Mouse (Mus musculus): Measurements from ENCODE around the gene Apela. TPM values are rescaled to one million over a fixed set of nuclear protein-coding genes. Genes with fewer than 3 reads are reported as not detected.

The Apela gene
- 0.45 and 0.70 TPM in 2 replicates for polyA plus RNA-seq (2015; fragmentation: Nextera tagmentation; extraction: Ambion mirVana)

DNA sequence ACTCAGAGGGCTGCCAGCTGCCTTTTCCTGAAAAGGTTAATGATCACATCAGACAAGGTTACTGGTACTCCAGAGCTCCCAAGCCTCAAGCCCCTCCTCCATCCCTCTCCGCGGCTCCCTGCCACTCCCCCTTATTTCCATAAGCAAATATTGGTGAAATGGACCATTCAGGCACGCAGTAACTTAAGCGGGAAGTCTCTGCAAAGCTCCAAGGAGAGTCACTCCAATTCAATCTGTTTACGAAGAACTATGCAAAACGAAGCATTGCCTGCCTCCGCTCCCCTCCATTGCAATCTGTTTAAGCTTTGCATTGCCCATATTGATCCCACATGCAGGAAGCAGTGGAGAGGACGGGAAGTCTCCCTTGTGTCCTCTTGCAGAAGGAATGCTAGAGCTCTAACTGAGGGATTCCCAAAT is at the start of gene Apela:
Apela (minus strand) TSS at position 220 of the 417 bp plus-strand sequence.
- H3K4me1 ChIP-seq (replicated peaks; ENCODE audit: control insufficient read depth, insufficient read depth, low read length), result no peaks in the 10 kb centered on the region
- peak within 1 kb of the TSS; percentile 53 for H3K4me2 ChIP-seq (ENCODE audit: low read depth, low read length)
- no peaks in the 10 kb centered on the region for H3K9me3 ChIP-seq (ENCODE audit: control insufficient read depth, low read length)
- H3K36me3 ChIP-seq (ENCODE audit: control insufficient read depth, insufficient read depth, low read length), result no peaks in the 10 kb centered on the region
- peak; percentile 92 for ATAC-seq (ENCODE audit: low read depth)
- no peak within 1 kb of the TSS for H3K9ac ChIP-seq (ENCODE audit: low read length)
- under 1% methylated on average over 8 of the region's 8 CpGs for WGBS
- no peak within 1 kb of the TSS for H3K27ac ChIP-seq (ENCODE audit: low read length)
- H3K27me3 ChIP-seq (ENCODE audit: control insufficient read depth, insufficient read depth, low read depth, low read length), result no peaks in the 10 kb centered on the region
- H3K4me3 ChIP-seq (ENCODE audit: low read length), result peak within 1 kb of the TSS; percentile 27

DNA sequence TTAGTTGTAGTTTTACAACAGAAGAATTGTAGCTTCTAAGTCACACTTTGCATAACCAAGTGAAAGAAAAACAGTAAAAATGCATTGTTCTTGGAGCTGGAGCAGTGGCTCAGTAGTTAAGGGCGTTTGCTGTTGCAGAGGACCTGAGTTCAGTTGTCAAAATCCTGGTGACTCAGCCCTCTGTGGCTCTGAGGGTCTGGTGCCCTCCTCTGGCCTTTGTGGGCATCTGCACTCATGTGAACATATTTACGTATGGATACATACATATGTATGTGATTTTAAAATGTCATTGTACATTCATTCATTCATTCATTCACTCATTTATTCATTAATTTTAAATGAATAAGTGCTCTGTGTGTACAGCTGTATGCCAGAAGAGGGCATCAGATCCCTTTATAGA is 48.5 kb upstream of the Apela start:
- H3K27ac ChIP-seq (ENCODE audit: low read length), result no peak overlapping the region
- WGBS, result 68% methylated on average over 2 of the region's 2 CpGs

DNA sequence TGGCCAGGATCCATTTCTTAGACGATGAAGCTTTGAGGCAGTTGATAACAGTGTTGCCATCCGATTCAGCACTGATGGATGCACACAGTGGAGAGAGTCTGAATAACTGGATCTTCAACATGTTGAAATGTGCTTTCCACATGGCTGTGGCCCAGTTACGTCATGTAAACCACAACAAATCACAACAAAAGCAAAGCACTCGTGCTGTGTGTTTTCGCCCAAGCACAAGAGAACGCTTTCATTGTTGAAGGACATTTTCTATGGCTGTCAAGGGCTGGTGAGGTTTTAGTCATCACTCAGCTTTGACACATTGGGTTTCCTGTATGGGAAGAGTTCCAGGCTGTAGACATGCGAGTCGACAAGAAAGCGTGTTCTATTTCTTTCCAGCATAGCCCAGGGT is 43.6 kb upstream of the Apela start:
- 55% methylated on average over 9 of the region's 9 CpGs for WGBS
- no peak overlapping the region for H3K27ac ChIP-seq (ENCODE audit: low read length)
- no peak overlapping the region for H3K4me2 ChIP-seq (ENCODE audit: low read depth, low read length)
- no peaks in the 10 kb centered on the region for H3K36me3 ChIP-seq (ENCODE audit: control insufficient read depth, insufficient read depth, low read length)
- H3K4me3 ChIP-seq (ENCODE audit: low read length), result no peak overlapping the region
- no peaks in the 10 kb centered on the region for H3K27me3 ChIP-seq (ENCODE audit: control insufficient read depth, insufficient read depth, low read depth, low read length)
- no peaks in the 10 kb centered on the region for H3K9me3 ChIP-seq (ENCODE audit: control insufficient read depth, low read length)
- H3K9ac ChIP-seq (ENCODE audit: low read length), result no peak overlapping the region
- no peak for ATAC-seq (ENCODE audit: low read depth)
- no peaks in the 10 kb centered on the region for H3K4me1 ChIP-seq (replicated peaks; ENCODE audit: control insufficient read depth, insufficient read depth, low read length)

More for the DNA sequence above, 48.5 kb upstream of the Apela start:
- H3K4me3 ChIP-seq (ENCODE audit: low read length), result no peak overlapping the region
- no peaks in the 10 kb centered on the region for H3K27me3 ChIP-seq (ENCODE audit: control insufficient read depth, insufficient read depth, low read depth, low read length)
- H3K4me1 ChIP-seq (replicated peaks; ENCODE audit: control insufficient read depth, insufficient read depth, low read length), result no peaks in the 10 kb centered on the region
- no peaks in the 10 kb centered on the region for H3K9me3 ChIP-seq (ENCODE audit: control insufficient read depth, low read length)
- no peak overlapping the region for H3K4me2 ChIP-seq (ENCODE audit: low read depth, low read length)
- no peaks in the 10 kb centered on the region for H3K36me3 ChIP-seq (ENCODE audit: control insufficient read depth, insufficient read depth, low read length)
- no peak for ATAC-seq (ENCODE audit: low read depth)
- no peak overlapping the region for H3K9ac ChIP-seq (ENCODE audit: low read length)

DNA sequence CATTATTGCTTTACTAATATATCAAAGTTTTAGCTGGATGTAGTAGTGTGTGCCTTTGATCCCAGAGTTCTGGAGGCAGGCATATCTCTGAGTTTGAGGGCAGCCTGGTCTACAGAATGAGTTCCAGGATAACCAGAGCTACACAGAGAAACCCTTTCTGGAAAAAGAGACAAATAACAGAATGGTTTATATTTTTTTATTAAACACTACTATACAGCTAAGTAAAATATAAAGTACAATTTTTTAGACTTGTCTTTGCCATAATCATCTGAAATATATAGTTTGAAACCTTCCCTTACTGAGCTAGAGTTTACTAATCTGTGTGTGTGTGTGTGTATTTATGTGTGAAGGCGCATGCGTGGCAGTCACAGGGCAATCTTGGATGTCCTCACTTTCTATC is 37.6 kb upstream of the Apela start, which contains the start of gene Gm10663:
Gm10663 (plus strand) TSS at position 301 of the 400 bp plus-strand sequence.
- no peak within 1 kb of the TSS for H3K9ac ChIP-seq (ENCODE audit: low read length)
- ATAC-seq (ENCODE audit: low read depth), result no peak
- peak within 1 kb of the TSS; percentile 22; the same call in 1 of the 2 replicates for H3K4me2 ChIP-seq (ENCODE audit: low read depth, low read length)
- no peaks in the 10 kb centered on the region for H3K9me3 ChIP-seq (ENCODE audit: control insufficient read depth, low read length)
- H3K27me3 ChIP-seq (ENCODE audit: control insufficient read depth, insufficient read depth, low read depth, low read length), result no peaks in the 10 kb centered on the region
- no peak within 1 kb of the TSS for H3K27ac ChIP-seq (ENCODE audit: low read length)
- no peaks in the 10 kb centered on the region for H3K4me1 ChIP-seq (replicated peaks; ENCODE audit: control insufficient read depth, insufficient read depth, low read length)
- H3K36me3 ChIP-seq (ENCODE audit: control insufficient read depth, insufficient read depth, low read length), result no peaks in the 10 kb centered on the region
- WGBS, result 81% methylated on average over 2 of the region's 2 CpGs
- no peak within 1 kb of the TSS for H3K4me3 ChIP-seq (ENCODE audit: low read length)

DNA sequence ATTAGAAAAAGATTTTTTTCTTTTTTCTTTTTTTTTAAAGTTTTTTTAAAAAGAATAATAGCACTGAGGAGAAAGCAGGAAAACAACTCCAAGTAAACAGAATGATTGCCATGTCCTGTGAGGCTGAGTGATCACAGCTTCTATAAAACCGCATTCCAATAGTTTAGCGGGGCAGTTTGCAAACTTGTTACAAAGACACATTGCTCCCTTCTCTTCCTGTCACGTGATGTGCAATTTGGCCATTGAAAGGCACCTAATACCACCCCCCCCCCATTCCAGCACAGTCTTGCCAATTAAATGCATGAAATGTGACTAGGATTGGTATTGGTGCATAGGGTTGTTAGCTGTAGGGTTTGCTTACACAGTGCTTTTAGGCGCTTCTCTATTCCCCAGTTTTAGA is 33.9 kb upstream of the Apela start:
- H3K9me3 ChIP-seq (ENCODE audit: control insufficient read depth, low read length), result no peaks in the 10 kb centered on the region
- H3K36me3 ChIP-seq (ENCODE audit: control insufficient read depth, insufficient read depth, low read length), result no peaks in the 10 kb centered on the region
- H3K4me1 ChIP-seq (replicated peaks; ENCODE audit: control insufficient read depth, insufficient read depth, low read length), result no peaks in the 10 kb centered on the region
- no peak for ATAC-seq (ENCODE audit: low read depth)
- no peak overlapping the region for H3K27ac ChIP-seq (ENCODE audit: low read length)
- 60% methylated on average over 4 of the region's 4 CpGs for WGBS
- no peak overlapping the region for H3K4me2 ChIP-seq (ENCODE audit: low read depth, low read length)
- no peak overlapping the region for H3K4me3 ChIP-seq (ENCODE audit: low read length)
- H3K27me3 ChIP-seq (ENCODE audit: control insufficient read depth, insufficient read depth, low read depth, low read length), result no peaks in the 10 kb centered on the region
- H3K9ac ChIP-seq (ENCODE audit: low read length), result no peak overlapping the region

DNA sequence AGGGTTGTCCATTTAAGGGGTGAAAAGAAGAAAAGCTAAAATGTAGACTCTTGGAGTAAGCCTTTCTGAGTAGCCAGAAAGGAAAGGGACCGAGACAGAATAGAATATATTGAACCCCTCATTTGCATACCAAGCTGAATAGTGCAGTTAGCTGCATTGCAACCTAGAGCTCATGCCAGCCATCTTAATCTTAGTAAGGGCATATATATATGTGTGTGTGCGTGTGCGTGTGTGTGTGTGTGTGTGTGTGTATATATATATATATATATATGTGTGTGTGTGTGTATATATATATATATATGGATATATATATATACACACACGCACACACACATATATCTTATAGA is 31.3 kb upstream of the Apela start:
- Histone ChIP-seq H3K27me3 (ENCODE audit: control insufficient read depth, insufficient read depth, low read depth, low read length) (no peaks in the 10 kb centered on the region), H3K9me3 (ENCODE audit: control insufficient read depth, low read length) (no peaks in the 10 kb centered on the region), H3K4me3 (ENCODE audit: low read length) (no peak overlapping the region), H3K36me3 (ENCODE audit: control insufficient read depth, insufficient read depth, low read length) (no peaks in the 10 kb centered on the region), H3K27ac (ENCODE audit: low read length) (no peak overlapping the region), H3K4me1 (replicated peaks; ENCODE audit: control insufficient read depth, insufficient read depth, low read length) (no peaks in the 10 kb centered on the region), H3K9ac (ENCODE audit: low read length) (no peak overlapping the region), H3K4me2 (ENCODE audit: low read depth, low read length) (no peak overlapping the region)
- no peak for ATAC-seq (ENCODE audit: low read depth)
- WGBS, result 83% methylated on average over 4 of the region's 4 CpGs

DNA sequence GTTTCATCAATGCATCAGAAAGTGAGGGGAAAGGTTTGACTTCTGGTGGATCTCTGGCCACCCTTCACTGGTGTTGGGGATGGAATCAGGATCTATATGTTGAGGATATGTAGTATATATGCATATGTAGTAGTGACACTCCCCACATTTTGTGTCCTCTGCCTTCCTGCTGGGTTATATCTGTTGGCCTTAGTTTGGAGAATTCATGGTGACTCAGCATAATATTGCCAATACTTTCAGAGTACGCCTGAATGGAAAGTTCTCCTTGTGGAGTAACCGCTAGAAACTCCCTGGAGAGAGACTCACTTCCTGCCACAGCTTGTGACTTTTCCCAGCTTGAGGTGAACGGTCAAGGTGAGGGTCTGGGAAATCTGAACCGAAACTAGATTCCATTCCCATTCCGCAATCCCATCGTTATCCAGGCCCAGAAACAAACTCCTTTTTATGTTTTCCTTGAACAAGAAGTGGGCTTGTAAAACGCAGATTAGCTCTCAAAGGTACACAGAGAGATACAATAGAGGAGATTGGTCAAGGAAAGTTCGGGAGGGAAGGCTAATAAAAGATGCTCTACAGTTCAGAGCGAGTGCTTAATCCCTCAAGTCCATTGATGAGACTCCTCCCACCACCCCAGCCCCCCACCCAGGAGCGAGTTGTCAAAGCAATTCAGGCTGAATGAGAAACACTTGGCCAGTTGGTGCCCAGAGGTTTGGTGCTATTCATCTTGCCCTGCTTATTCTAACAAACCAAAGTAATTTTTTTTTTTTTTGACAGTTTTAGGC is 30.7 kb upstream of the Apela start:
- Histone ChIP-seq H3K9ac (ENCODE audit: low read length) (no peak overlapping the region), H3K27me3 (ENCODE audit: control insufficient read depth, insufficient read depth, low read depth, low read length) (no peaks in the 10 kb centered on the region), H3K36me3 (ENCODE audit: control insufficient read depth, insufficient read depth, low read length) (no peaks in the 10 kb centered on the region), H3K9me3 (ENCODE audit: control insufficient read depth, low read length) (no peaks in the 10 kb centered on the region), H3K27ac (ENCODE audit: low read length) (no peak overlapping the region), H3K4me3 (ENCODE audit: low read length) (no peak overlapping the region), H3K4me2 (ENCODE audit: low read depth, low read length) (no peak overlapping the region), H3K4me1 (replicated peaks; ENCODE audit: control insufficient read depth, insufficient read depth, low read length) (no peaks in the 10 kb centered on the region)
- 43% methylated on average over 10 of the region's 10 CpGs for WGBS
- no peak for ATAC-seq (ENCODE audit: low read depth)

DNA sequence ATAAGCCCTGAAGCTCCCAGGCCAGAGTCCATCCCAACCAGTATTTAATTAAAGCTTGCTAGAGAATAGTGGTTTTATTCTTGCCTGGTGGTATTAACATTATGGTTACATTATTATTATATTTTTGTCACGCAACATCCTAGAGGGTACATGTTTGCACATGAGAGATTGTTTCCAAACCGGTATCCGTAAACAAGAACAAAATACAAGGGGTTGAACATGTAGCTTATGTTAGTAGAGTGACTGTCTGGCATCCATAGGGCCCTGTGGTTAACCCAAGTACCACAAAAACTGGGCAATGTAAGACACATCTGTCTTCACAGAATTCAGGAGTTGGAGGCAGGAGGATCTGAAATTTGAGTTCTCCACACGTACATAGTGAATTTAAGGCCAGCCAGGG is 29.9 kb upstream of the Apela start:
- 89% methylated on average over 4 of the region's 4 CpGs for WGBS
- H3K4me2 ChIP-seq (ENCODE audit: low read depth, low read length), result no peak overlapping the region
- H3K9me3 ChIP-seq (ENCODE audit: control insufficient read depth, low read length), result no peaks in the 10 kb centered on the region
- no peak overlapping the region for H3K27ac ChIP-seq (ENCODE audit: low read length)
- no peaks in the 10 kb centered on the region for H3K4me1 ChIP-seq (replicated peaks; ENCODE audit: control insufficient read depth, insufficient read depth, low read length)
- no peak for ATAC-seq (ENCODE audit: low read depth)
- H3K36me3 ChIP-seq (ENCODE audit: control insufficient read depth, insufficient read depth, low read length), result no peaks in the 10 kb centered on the region
- no peaks in the 10 kb centered on the region for H3K27me3 ChIP-seq (ENCODE audit: control insufficient read depth, insufficient read depth, low read depth, low read length)
- H3K9ac ChIP-seq (ENCODE audit: low read length), result no peak overlapping the region
- no peak overlapping the region for H3K4me3 ChIP-seq (ENCODE audit: low read length)

DNA sequence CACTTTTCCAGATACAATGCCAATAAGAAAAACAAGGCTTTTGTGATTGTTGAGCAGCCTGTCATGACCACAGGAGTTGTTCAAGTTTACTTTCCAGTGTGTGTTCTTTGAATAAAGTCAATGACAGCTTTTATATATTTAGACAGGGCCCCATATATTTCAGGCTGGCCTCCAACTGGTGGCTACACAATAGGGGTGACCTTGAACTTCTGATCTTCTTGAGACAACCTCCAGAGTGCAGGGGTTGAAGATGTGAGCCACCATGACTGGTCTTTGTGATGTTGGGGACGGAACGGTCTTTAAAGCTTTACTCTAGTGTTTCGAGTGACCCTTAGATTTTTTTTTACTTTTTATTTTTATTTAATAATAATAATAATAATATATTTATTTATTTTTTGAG is 28.5 kb upstream of the Apela start:
- Histone ChIP-seq H3K36me3 (ENCODE audit: control insufficient read depth, insufficient read depth, low read length) (no peaks in the 10 kb centered on the region), H3K27me3 (ENCODE audit: control insufficient read depth, insufficient read depth, low read depth, low read length) (no peaks in the 10 kb centered on the region), H3K9ac (ENCODE audit: low read length) (no peak overlapping the region), H3K9me3 (ENCODE audit: control insufficient read depth, low read length) (no peaks in the 10 kb centered on the region), H3K4me2 (ENCODE audit: low read depth, low read length) (no peak overlapping the region), H3K27ac (ENCODE audit: low read length) (no peak overlapping the region), H3K4me3 (ENCODE audit: low read length) (no peak overlapping the region), H3K4me1 (replicated peaks; ENCODE audit: control insufficient read depth, insufficient read depth, low read length) (no peaks in the 10 kb centered on the region)
- 93% methylated on average over 3 of the region's 3 CpGs for WGBS
- ATAC-seq (ENCODE audit: low read depth), result no peak

All from lung, embryonic 16.5 days (tissue).